ENCODE assay signal across 8 mouse cellular contexts in the genomic region with DNA sequence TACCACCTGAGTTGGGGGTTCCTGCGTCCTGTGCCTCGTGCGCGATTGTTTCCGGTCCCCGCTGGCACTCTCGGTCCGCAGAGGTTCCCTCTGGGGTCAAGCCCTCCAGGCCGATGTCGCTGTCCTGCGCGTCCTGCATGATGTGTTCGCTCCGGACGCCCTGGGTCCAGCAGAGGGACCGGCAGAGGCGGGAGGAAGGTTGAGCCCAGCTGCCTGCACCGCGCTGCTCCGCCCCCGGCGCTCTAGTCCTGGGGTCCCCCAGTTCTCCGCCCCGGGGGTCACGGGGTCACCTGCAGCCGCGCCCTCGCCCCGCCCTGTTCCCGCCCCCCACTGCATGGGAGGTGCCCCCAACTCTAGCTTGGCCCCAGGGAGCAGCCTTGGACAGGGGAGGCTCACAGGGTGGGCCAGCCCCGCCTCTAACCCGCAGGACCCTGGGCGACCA. TPM values are rescaled to one million over a fixed set of nuclear protein-coding genes. Genes with fewer than 3 reads are reported as not detected.
A peak's percentile ranks its signal among the peaks of the same experiment; 100 is the strongest.
DNase-seq lines count a peak whose midpoint lies in the region; ATAC-seq and TF ChIP-seq lines count a peak whose summit lies in the region.

No protein-coding gene starts in this region.

- DNase-seq in kidney, adult 11 months, result no peak
- DNase-seq in midbrain, postnatal 0 days (ENCODE audit: low spot score), result no peak
- no peak for DNase-seq in cerebellum, postnatal 25 days
- DNase-seq in urinary bladder, adult 2 months (ENCODE audit: low spot score), result no peak

- peak overlapping the region; percentile 62 for H3K9ac ChIP-seq in kidney, embryonic 16.5 days (replicated peaks; ENCODE audit: low read length)
- peak overlapping the region; percentile 21; the same call in 1 of the 2 replicates for H3K9ac ChIP-seq in embryonic facial prominence, embryonic 15.5 days
- peak overlapping the region; percentile 31; the same call in 1 of the 2 replicates for H3K9ac ChIP-seq in intestine, postnatal 0 days (ENCODE audit: low read depth, low read length)
- peak overlapping the region; percentile 61 for H3K9ac ChIP-seq in midbrain, postnatal 0 days (replicated peaks; ENCODE audit: low read length, poor library complexity, severe bottlenecking)

- TF ChIP-seq CTCF in intestine, postnatal 0 days (IDR thresholded peaks at IDR 0.05; ENCODE audit: low read depth), result no peak
- TF ChIP-seq CTCF in midbrain, postnatal 0 days (IDR thresholded peaks at IDR 0.05), result no peak

- no peaks in the 10 kb centered on the region for H3K36me3 ChIP-seq in kidney, embryonic 16.5 days (ENCODE audit: insufficient read depth, low read length)
- H3K36me3 ChIP-seq in embryonic facial prominence, embryonic 15.5 days, result no peaks in the 10 kb centered on the region
- H3K36me3 ChIP-seq in intestine, postnatal 0 days (ENCODE audit: control insufficient read depth, insufficient read depth), result no peaks in the 10 kb centered on the region
- no peaks in the 10 kb centered on the region for H3K36me3 ChIP-seq in midbrain, postnatal 0 days (ENCODE audit: insufficient read depth, low read length)

- under 1% methylated on average over 33 of the region's 33 CpGs for WGBS in kidney, embryonic 16.5 days
- WGBS in embryonic facial prominence, embryonic 15.5 days, result under 1% methylated on average over 31 of the region's 33 CpGs
- WGBS in intestine, postnatal 0 days, result 1% methylated on average over 28 of the region's 33 CpGs
- under 1% methylated on average over 32 of the region's 33 CpGs for WGBS in midbrain, postnatal 0 days

- peak overlapping the region; percentile 47 for H3K4me3 ChIP-seq in kidney, embryonic 16.5 days (ENCODE audit: low read length)
- peak overlapping the region; percentile 38 for H3K4me3 ChIP-seq in embryonic facial prominence, embryonic 15.5 days (replicated peaks)
- peak overlapping the region; percentile 31 for H3K4me3 ChIP-seq in intestine, postnatal 0 days (ENCODE audit: low read depth, low read length)
- H3K4me3 ChIP-seq in midbrain, postnatal 0 days (ENCODE audit: low read depth, low read length), result peak overlapping the region; percentile 47

- H3K4me1 ChIP-seq in kidney, embryonic 16.5 days (ENCODE audit: insufficient read depth, low read length), result peaks cover 32% of the 10 kb centered on the region
- H3K4me1 ChIP-seq in embryonic facial prominence, embryonic 15.5 days, result peaks cover 8% of the 10 kb centered on the region
- H3K4me1 ChIP-seq in intestine, postnatal 0 days (replicated peaks; ENCODE audit: control insufficient read depth, insufficient read depth, low read length), result no peaks in the 10 kb centered on the region
- no peaks in the 10 kb centered on the region; the same call in 1 of the 2 replicates for H3K4me1 ChIP-seq in midbrain, postnatal 0 days (ENCODE audit: insufficient read depth, low read length)

- peaks cover 17% of the 10 kb centered on the region for H3K27me3 ChIP-seq in kidney, embryonic 16.5 days (ENCODE audit: insufficient read depth, low read length)
- peaks cover 23% of the 10 kb centered on the region for H3K27me3 ChIP-seq in embryonic facial prominence, embryonic 15.5 days
- peaks cover 5% of the 10 kb centered on the region; the same call in 1 of the 2 replicates for H3K27me3 ChIP-seq in intestine, postnatal 0 days (replicated peaks; ENCODE audit: control insufficient read depth, insufficient read depth, low read length)
- H3K27me3 ChIP-seq in midbrain, postnatal 0 days (ENCODE audit: insufficient read depth, low read length), result 0 out of 2 replicates have a peak, but pooled peaks cover 3% of the 10 kb centered on the region

- H3K4me2 ChIP-seq in kidney, embryonic 16.5 days (replicated peaks; ENCODE audit: low read depth, low read length), result peak overlapping the region; percentile 75
- peak overlapping the region; percentile 64 for H3K4me2 ChIP-seq in embryonic facial prominence, embryonic 15.5 days (replicated peaks)
- peak overlapping the region; percentile 63 for H3K4me2 ChIP-seq in intestine, postnatal 0 days (replicated peaks; ENCODE audit: low read depth)
- peak overlapping the region; percentile 98 for H3K4me2 ChIP-seq in midbrain, postnatal 0 days (ENCODE audit: low read depth, low read length, poor library complexity, severe bottlenecking)

- no peak overlapping the region for H3K27ac ChIP-seq in kidney, embryonic 16.5 days (ENCODE audit: low read length)
- no peak overlapping the region for H3K27ac ChIP-seq in embryonic facial prominence, embryonic 15.5 days (replicated peaks)
- no peak overlapping the region for H3K27ac ChIP-seq in intestine, postnatal 0 days (ENCODE audit: low read depth, low read length)
- peak overlapping the region; percentile 3; the same call in 1 of the 2 replicates for H3K27ac ChIP-seq in midbrain, postnatal 0 days (ENCODE audit: low read depth, low read length)

- ATAC-seq in kidney, embryonic 16.5 days (ENCODE audit: low FRiP score, low TSS enrichment), result peak; percentile 49; the same call in 1 of the 2 replicates
- peak; percentile 21; the same call in 1 of the 2 replicates for ATAC-seq in embryonic facial prominence, embryonic 15.5 days (ENCODE audit: insufficient number of reproducible peaks, low FRiP score, low TSS enrichment, low read depth)
- ATAC-seq in intestine, postnatal 0 days, result no peak
- no peak for ATAC-seq in midbrain, postnatal 0 days (ENCODE audit: low FRiP score)
- no peak for ATAC-seq in frontal cortex, adult (ENCODE audit: low TSS enrichment)

- no peaks in the 10 kb centered on the region for H3K9me3 ChIP-seq in kidney, embryonic 16.5 days (ENCODE audit: low read length)
- no peaks in the 10 kb centered on the region for H3K9me3 ChIP-seq in embryonic facial prominence, embryonic 15.5 days (replicated peaks)
- no peaks in the 10 kb centered on the region for H3K9me3 ChIP-seq in intestine, postnatal 0 days (ENCODE audit: control insufficient read depth)
- H3K9me3 ChIP-seq in midbrain, postnatal 0 days (ENCODE audit: low read length), result no peaks in the 10 kb centered on the region

RNA-seq across cellular contexts. Expression of gene Ano1, which starts 13.4 kb away (rescaled TPM):
- polyA plus RNA-seq in kidney, embryonic 16.5 days (2015; fragmentation: Nextera tagmentation; extraction: Ambion mirVana), result 53.6 and 56.5 TPM in 2 replicates
- 17.9 and 20.6 TPM in 2 replicates for polyA plus RNA-seq in embryonic facial prominence, embryonic 15.5 days (2015; fragmentation: Nextera tagmentation; extraction: Ambion mirVana)
- 9.0 and 9.3 TPM in 2 replicates for polyA plus RNA-seq in intestine, postnatal 0 days (2015; fragmentation: Nextera tagmentation; extraction: Ambion mirVana)
- total RNA-seq in midbrain, postnatal 0 days (2014; rRNA removed), result 11.6 and 13.5 TPM in 2 replicates
- polyA plus RNA-seq in midbrain, postnatal 0 days (2015; fragmentation: Nextera tagmentation; extraction: Ambion mirVana), result 5.8 and 7.5 TPM in 2 replicates
- 83.6 and 95.0 TPM in 2 replicates for polyA plus RNA-seq in urinary bladder, adult 2 months (2012; rRNA removed)

Comparison
In these comparisons a context has a peak if more than half of its experiments do, and no peak if none do; other contexts are left out.
1. ATAC-seq: peak in kidney, embryonic 16.5 days (single experiment) and embryonic facial prominence, embryonic 15.5 days (single experiment); none in intestine, postnatal 0 days (single experiment), midbrain, postnatal 0 days (single experiment) and frontal cortex, adult (single experiment).
2. Peak in every context shown above with its lines, with median percentiles within 50 percentile points of each other: H3K4me2 ChIP-seq, H3K4me3 ChIP-seq and H3K9ac ChIP-seq.